Mouse (Mus musculus): Measurements from ENCODE around the gene Gm29797. TPM values are rescaled to one million over a fixed set of nuclear protein-coding genes. Genes with fewer than 3 reads are reported as not detected.

Gm29797 gene
- polyA plus RNA-seq, 1 experiment from 2014 or later = not detected

GRCm38 (mm10) chr2:181658528-181658927 lies 1.7 kb downstream of the Gm29797 start:
- H3K27ac ChIP-seq = no peak overlapping the region
- H3K4me3 ChIP-seq (replicated peaks) = no peak overlapping the region
- 86% methylated on average over 7 of the region's 7 CpGs for WGBS
- no peak overlapping the region for H3K4me2 ChIP-seq
- H3K9ac ChIP-seq = no peak overlapping the region
- no peak for ATAC-seq (ENCODE audit: low FRiP score)
- H3K4me1 ChIP-seq = peaks cover 11% of the 10 kb centered on the region; the same call in 1 of the 2 replicates
- no peaks in the 10 kb centered on the region for H3K27me3 ChIP-seq
- peaks cover 34% of the 10 kb centered on the region for H3K36me3 ChIP-seq (replicated peaks)
- no peaks in the 10 kb centered on the region for H3K9me3 ChIP-seq

GRCm38 (mm10) chr2:181658930-181659555 lies 2.2 kb downstream of the Gm29797 start:
- Histone ChIP-seq H3K27ac (peak overlapping the region; percentile 25; the same call in 1 of the 2 replicates), H3K9me3 (no peaks in the 10 kb centered on the region), H3K4me1 (peaks cover 11% of the 10 kb centered on the region; the same call in 1 of the 2 replicates), H3K36me3 (replicated peaks) (peaks cover 29% of the 10 kb centered on the region), H3K27me3 (no peaks in the 10 kb centered on the region), H3K4me3 (replicated peaks) (no peak overlapping the region), H3K9ac (no peak overlapping the region), H3K4me2 (no peak overlapping the region)
- ATAC-seq (ENCODE audit: low FRiP score) = peak; percentile 59
- WGBS = 34% methylated on average over 17 of the region's 17 CpGs

- ATAC-seq (ENCODE audit: low FRiP score) = peak; percentile 74
- H3K36me3 ChIP-seq (replicated peaks) = peaks cover 24% of the 10 kb centered on the region
- 0 out of 2 replicates have a peak overlapping the region, but pooled peaks have one; percentile 25 for H3K27ac ChIP-seq
- no peaks in the 10 kb centered on the region for H3K9me3 ChIP-seq
- H3K27me3 ChIP-seq = no peaks in the 10 kb centered on the region
- 10% methylated on average over 9 of the region's 9 CpGs for WGBS
- H3K4me1 ChIP-seq = peaks cover 11% of the 10 kb centered on the region; the same call in 1 of the 2 replicates
- H3K9ac ChIP-seq = no peak overlapping the region
- no peak overlapping the region for H3K4me2 ChIP-seq
- no peak overlapping the region for H3K4me3 ChIP-seq (replicated peaks)
Observed at GRCm38 (mm10) chr2:181659609-181660055, 2.8 kb downstream of the Gm29797 start.

- Histone ChIP-seq H3K27ac (no peak overlapping the region), H3K9ac (no peak overlapping the region), H3K27me3 (peaks cover 3% of the 10 kb centered on the region; the same call in 1 of the 2 replicates), H3K4me3 (replicated peaks) (no peak overlapping the region), H3K9me3 (no peaks in the 10 kb centered on the region), H3K4me1 (peaks cover 11% of the 10 kb centered on the region; the same call in 1 of the 2 replicates), H3K4me2 (no peak overlapping the region), H3K36me3 (replicated peaks) (no peaks in the 10 kb centered on the region)
- no peak for ATAC-seq (ENCODE audit: low FRiP score)
- WGBS = 94% methylated on average over 3 of the region's 3 CpGs
Observed at GRCm38 (mm10) chr2:181662620-181663297, 5.9 kb downstream of the Gm29797 start.

- Histone ChIP-seq H3K27ac (no peak overlapping the region), H3K4me2 (no peak overlapping the region), H3K27me3 (peaks cover 8% of the 10 kb centered on the region), H3K4me1 (peaks cover 11% of the 10 kb centered on the region; the same call in 1 of the 2 replicates), H3K9ac (no peak overlapping the region), H3K4me3 (replicated peaks) (no peak overlapping the region), H3K9me3 (no peaks in the 10 kb centered on the region), H3K36me3 (replicated peaks) (no peaks in the 10 kb centered on the region)
- WGBS = 41% methylated on average over 4 of the region's 4 CpGs
- no peak for ATAC-seq (ENCODE audit: low FRiP score)
Observed at GRCm38 (mm10) chr2:181663298-181663630, 6.4 kb downstream of the Gm29797 start.

- Histone ChIP-seq H3K27me3 (peaks cover 78% of the 10 kb centered on the region), H3K9me3 (no peaks in the 10 kb centered on the region), H3K4me2 (peak overlapping the region; percentile 52), H3K9ac (no peak overlapping the region), H3K27ac (no peak overlapping the region), H3K36me3 (replicated peaks) (no peaks in the 10 kb centered on the region), H3K4me3 (replicated peaks) (peak overlapping the region; percentile 37), H3K4me1 (peaks cover 27% of the 10 kb centered on the region)
- WGBS = 2% methylated on average over 56 of the region's 56 CpGs
- no peak for ATAC-seq (ENCODE audit: low FRiP score)
Observed at GRCm38 (mm10) chr2:181670285-181670912, 13.6 kb downstream of the Gm29797 start.

GRCm38 (mm10) chr2:181670913-181671311 lies 14.1 kb downstream of the Gm29797 start:
- peak overlapping the region; percentile 37 for H3K4me3 ChIP-seq (replicated peaks)
- no peaks in the 10 kb centered on the region for H3K9me3 ChIP-seq
- H3K27ac ChIP-seq = no peak overlapping the region
- H3K27me3 ChIP-seq = peaks cover 78% of the 10 kb centered on the region
- H3K9ac ChIP-seq = no peak overlapping the region
- H3K4me1 ChIP-seq = peaks cover 31% of the 10 kb centered on the region
- under 1% methylated on average over 41 of the region's 41 CpGs for WGBS
- no peak for ATAC-seq (ENCODE audit: low FRiP score)
- no peaks in the 10 kb centered on the region for H3K36me3 ChIP-seq (replicated peaks)
- H3K4me2 ChIP-seq = peak overlapping the region; percentile 52

- Histone ChIP-seq H3K9ac (no peak within 1 kb of the TSS), H3K4me2 (peak within 1 kb of the TSS; percentile 52), H3K9me3 (no peaks in the 10 kb centered on the region), H3K27me3 (peaks cover 78% of the 10 kb centered on the region), H3K27ac (no peak within 1 kb of the TSS), H3K4me1 (peaks cover 33% of the 10 kb centered on the region), H3K4me3 (replicated peaks) (peak within 1 kb of the TSS; percentile 37), H3K36me3 (replicated peaks) (no peaks in the 10 kb centered on the region)
- WGBS = under 1% methylated on average over 43 of the region's 43 CpGs
- no peak for ATAC-seq (ENCODE audit: low FRiP score)
Observed at GRCm38 (mm10) chr2:181671326-181671725, 14.5 kb downstream of the Gm29797 start, which contains the start of gene Sox18. Gene Sox18, minus strand, starts transcription at chr2:181671640.

GRCm38 (mm10) chr2:181671984-181672383 lies 15.2 kb downstream of the Gm29797 start:
- no peaks in the 10 kb centered on the region for H3K36me3 ChIP-seq (replicated peaks)
- no peaks in the 10 kb centered on the region for H3K9me3 ChIP-seq
- H3K4me1 ChIP-seq = peaks cover 38% of the 10 kb centered on the region
- peaks cover 81% of the 10 kb centered on the region for H3K27me3 ChIP-seq
- WGBS = 23% methylated on average over 7 of the region's 7 CpGs
- no peak overlapping the region; the same call in 1 of the 2 replicates for H3K4me2 ChIP-seq
- H3K9ac ChIP-seq = no peak overlapping the region
- no peak overlapping the region for H3K4me3 ChIP-seq (replicated peaks)
- ATAC-seq (ENCODE audit: low FRiP score) = no peak
- no peak overlapping the region for H3K27ac ChIP-seq

- no peaks in the 10 kb centered on the region for H3K9me3 ChIP-seq
- WGBS = 77% methylated on average over 1 of the region's 1 CpGs
- H3K4me1 ChIP-seq = peaks cover 40% of the 10 kb centered on the region
- no peak for ATAC-seq (ENCODE audit: low FRiP score)
- no peaks in the 10 kb centered on the region for H3K36me3 ChIP-seq (replicated peaks)
- H3K4me2 ChIP-seq = no peak overlapping the region
- H3K27ac ChIP-seq = no peak overlapping the region
- H3K27me3 ChIP-seq = peaks cover 71% of the 10 kb centered on the region
- no peak overlapping the region for H3K4me3 ChIP-seq (replicated peaks)
- H3K9ac ChIP-seq = no peak overlapping the region
Observed at GRCm38 (mm10) chr2:181673501-181673900, 16.7 kb downstream of the Gm29797 start.

- H3K9ac ChIP-seq = no peak overlapping the region
- ATAC-seq (ENCODE audit: low FRiP score) = no peak
Observed at GRCm38 (mm10) chr2:181674934-181675333, 18.1 kb downstream of the Gm29797 start.

GRCm38 (mm10) chr2:181675454-181675853 lies 18.6 kb downstream of the Gm29797 start:
- Histone ChIP-seq H3K4me1 (peaks cover 44% of the 10 kb centered on the region), H3K27me3 (peaks cover 52% of the 10 kb centered on the region), H3K9ac (no peak overlapping the region; the same call in 1 of the 2 replicates), H3K4me3 (replicated peaks) (no peak overlapping the region), H3K9me3 (no peaks in the 10 kb centered on the region), H3K27ac (no peak overlapping the region; the same call in 1 of the 2 replicates), H3K36me3 (replicated peaks) (no peaks in the 10 kb centered on the region), H3K4me2 (peak overlapping the region; percentile 41)
- 0 out of 2 replicates have a peak, but pooled peaks have one; percentile 45 for ATAC-seq (ENCODE audit: low FRiP score)
- WGBS = 2% methylated on average over 14 of the region's 14 CpGs

More at GRCm38 (mm10) chr2:181674934-181675333, 18.1 kb downstream of the Gm29797 start:
- H3K9me3 ChIP-seq = no peaks in the 10 kb centered on the region
- peaks cover 46% of the 10 kb centered on the region for H3K4me1 ChIP-seq
- no peak overlapping the region for H3K4me2 ChIP-seq
- no peak overlapping the region for H3K4me3 ChIP-seq (replicated peaks)
- no peaks in the 10 kb centered on the region for H3K36me3 ChIP-seq (replicated peaks)
- H3K27ac ChIP-seq = no peak overlapping the region
- 80% methylated on average over 4 of the region's 4 CpGs for WGBS
- peaks cover 57% of the 10 kb centered on the region for H3K27me3 ChIP-seq

Data from forebrain, embryonic 12.5 days (tissue).